Comparison of ENCODE assay signal across 23 mouse cellular contexts in genomic region chr14:34120016-34120910, GRCm38 (mm10). TPM values are rescaled to one million over a fixed set of nuclear protein-coding genes. Genes with fewer than 3 reads are reported as not detected.
DNase-seq lines count a peak whose midpoint lies in the region; ATAC-seq and TF ChIP-seq lines count a peak whose summit lies in the region.
"Had no signal": no experiment of that assay in that cellular context is flagged by ENCODE, and none has a peak within 500 bp of the region (broad histone marks: within the 10 kb centered on the region; RNA-seq: fewer than 3 reads in every experiment).

No protein-coding gene starts in this region.

- peaks cover 27% of the 10 kb centered on the region for H3K4me1 ChIP-seq in kidney, embryonic 15.5 days
- no peaks in the 10 kb centered on the region for H3K4me1 ChIP-seq in midbrain, embryonic 10.5 days
- H3K4me1 ChIP-seq in midbrain, embryonic 14.5 days (ENCODE audit: control insufficient read depth, insufficient read depth, low read length) = no peaks in the 10 kb centered on the region
- H3K4me1 ChIP-seq: embryonic facial prominence, embryonic 10.5 days; forebrain, embryonic 13.5 days; hindbrain, embryonic 13.5 days had no signal

- 23% methylated on average over 12 of the region's 12 CpGs for WGBS in kidney, embryonic 15.5 days
- 87% methylated on average over 12 of the region's 12 CpGs for WGBS in midbrain, embryonic 10.5 days
- WGBS in midbrain, embryonic 14.5 days = 85% methylated on average over 12 of the region's 12 CpGs

- no peaks in the 10 kb centered on the region for H3K36me3 ChIP-seq in kidney, embryonic 15.5 days
- H3K36me3 ChIP-seq in midbrain, embryonic 10.5 days = no peaks in the 10 kb centered on the region
- H3K36me3 ChIP-seq in midbrain, embryonic 14.5 days (ENCODE audit: control insufficient read depth, insufficient read depth, low read length) = no peaks in the 10 kb centered on the region
- peaks cover 4% of the 10 kb centered on the region for H3K36me3 ChIP-seq in C2C12 (ENCODE audit: control insufficient read depth, insufficient read depth)
- H3K36me3 ChIP-seq: embryonic facial prominence, embryonic 10.5 days; G1E; heart, embryonic 15.5 days; hindbrain, embryonic 13.5 days had no signal

- no peaks in the 10 kb centered on the region for H3K27me3 ChIP-seq in kidney, embryonic 15.5 days
- H3K27me3 ChIP-seq in midbrain, embryonic 10.5 days (ENCODE audit: low read depth, poor library complexity, severe bottlenecking) = no peaks in the 10 kb centered on the region
- no peaks in the 10 kb centered on the region for H3K27me3 ChIP-seq in midbrain, embryonic 14.5 days (ENCODE audit: control insufficient read depth, insufficient read depth, low read length)
- H3K27me3 ChIP-seq in C2C12 (ENCODE audit: control insufficient read depth, insufficient read depth, insufficient read length) = no peaks in the 10 kb centered on the region
- H3K27me3 ChIP-seq: forebrain, embryonic 13.5 days; heart, embryonic 15.5 days; hindbrain, embryonic 13.5 days had no signal

- H3K9me3 ChIP-seq in kidney, embryonic 15.5 days (replicated peaks) = no peaks in the 10 kb centered on the region
- H3K9me3 ChIP-seq in midbrain, embryonic 10.5 days (replicated peaks) = no peaks in the 10 kb centered on the region
- no peaks in the 10 kb centered on the region for H3K9me3 ChIP-seq in midbrain, embryonic 14.5 days (ENCODE audit: control insufficient read depth, low read length)
- H3K9me3 ChIP-seq: embryonic facial prominence, embryonic 10.5 days; forebrain, embryonic 13.5 days; G1E; heart, embryonic 15.5 days; hindbrain, embryonic 13.5 days had no signal

- no peak overlapping the region for H3K9ac ChIP-seq in kidney, embryonic 15.5 days
- H3K9ac ChIP-seq in midbrain, embryonic 14.5 days (replicated peaks; ENCODE audit: low read length) = no peak overlapping the region
- H3K9ac ChIP-seq: forebrain, embryonic 13.5 days; forebrain, postnatal 0 days; heart, embryonic 15.5 days; hindbrain, embryonic 13.5 days had no signal

- no peak overlapping the region for H3K4me2 ChIP-seq in kidney, embryonic 15.5 days
- H3K4me2 ChIP-seq in midbrain, embryonic 14.5 days (ENCODE audit: low read length) = no peak overlapping the region
- H3K4me2 ChIP-seq: forebrain, embryonic 13.5 days; heart, embryonic 15.5 days; hindbrain, embryonic 13.5 days had no signal

- H3K79me3 ChIP-seq in C2C12 (ENCODE audit: low read depth) = no peaks in the 10 kb centered on the region

- no peak for TF ChIP-seq CTCF in C2C12 (IDR thresholded peaks at IDR 0.05; ENCODE audit: control insufficient read depth, insufficient read depth, insufficient read length)

- H3ac ChIP-seq in C2C12 (ENCODE audit: control insufficient read depth, insufficient read length, low read depth) = no peak overlapping the region

- peak overlapping the region; percentile 50; the same call in 1 of the 2 replicates for H3K27ac ChIP-seq in kidney, embryonic 15.5 days
- no peak overlapping the region for H3K27ac ChIP-seq in midbrain, embryonic 10.5 days (replicated peaks)
- H3K27ac ChIP-seq in midbrain, embryonic 14.5 days (replicated peaks; ENCODE audit: low read depth, low read length) = no peak overlapping the region
- H3K27ac ChIP-seq: embryonic facial prominence, embryonic 10.5 days; forebrain, embryonic 13.5 days; heart, embryonic 15.5 days; hindbrain, embryonic 13.5 days; hindbrain, postnatal 0 days had no signal

- intact Hi-C loops in heart, postnatal 10 days (cut with DNase I) = no loop called here

- H3K4me3 ChIP-seq in kidney, embryonic 15.5 days (replicated peaks) = no peak overlapping the region
- H3K4me3 ChIP-seq in midbrain, embryonic 10.5 days = no peak overlapping the region
- H3K4me3 ChIP-seq in midbrain, embryonic 14.5 days (replicated peaks; ENCODE audit: low read depth, low read length) = no peak overlapping the region
- no peak overlapping the region for H3K4me3 ChIP-seq in C2C12 (ENCODE audit: insufficient read depth, poor library complexity, severe bottlenecking)
- H3K4me3 ChIP-seq: embryonic facial prominence, embryonic 10.5 days; forebrain, embryonic 13.5 days; heart, embryonic 15.5 days; hindbrain, embryonic 13.5 days had no signal

- no peaks in the 10 kb centered on the region for H3K79me2 ChIP-seq in C2C12 (ENCODE audit: control insufficient read depth, insufficient read depth)

- ATAC-seq in kidney, embryonic 15.5 days (replicated peaks; ENCODE audit: low FRiP score) = peak; percentile 89
- no peak for ATAC-seq in midbrain, embryonic 14.5 days (ENCODE audit: low FRiP score, low TSS enrichment)
- no peak for ATAC-seq in megakaryocyte-erythroid progenitor cell, adult 5-6 weeks (replicated peaks; ENCODE audit: low FRiP score, low TSS enrichment, poor library complexity, severe bottlenecking)
- ATAC-seq: CD4-positive, CD25-positive, alpha-beta regulatory T cell, adult 4 months; forebrain, embryonic 13.5 days; forebrain, postnatal 0 days; hindbrain, postnatal 0 days had no signal

- DNase-seq in heart, adult 8-10 months (ENCODE audit: low spot score) = peak; percentile 21
- no peak for DNase-seq in heart, postnatal 10 days
- DNase-seq in kidney, postnatal 36 days = no peak
- peak; percentile 9 for DNase-seq in midbrain, embryonic 10.5 days (ENCODE audit: low spot score)
- DNase-seq in midbrain, embryonic 14.5 days = no peak
- DNase-seq: adrenal gland, adult 8-10 months; forebrain, postnatal 0 days; gastrocnemius, postnatal 14 days had no signal

TF ChIP-seq in C2C12, 6 proteins besides CTCF, POLR2A, EP300 and RAD21:
- TF ChIP-seq FOSL1 (IDR thresholded peaks at IDR 0.05; ENCODE audit: insufficient read depth, low read length, poor library complexity, severe bottlenecking) (no peak), USF1 (IDR thresholded peaks at IDR 0.05; ENCODE audit: low read depth) (peak; percentile 21), MYOG (IDR thresholded peaks at IDR 0.05; ENCODE audit: control insufficient read depth, extremely low read depth, insufficient read length) (no peak)

RNA-seq across cellular contexts. Expression of gene A630023A22Rik, which starts 17.7 kb away (rescaled TPM):
- total RNA-seq in heart, adult 8-10 months (2022) = not detected
- not detected for total RNA-seq in heart, postnatal 10 days (2021)
- polyA plus RNA-seq in kidney, embryonic 15.5 days (2015; fragmentation: Nextera tagmentation; extraction: Ambion mirVana) = 0.49 TPM in 1 of 2 replicates, not detected in the other
- polyA plus RNA-seq in midbrain, embryonic 10.5 days (2016; fragmentation: Nextera tagmentation; extraction: Ambion mirVana) = not detected in 2 replicates
- not detected in 2 replicates for polyA plus RNA-seq in midbrain, embryonic 14.5 days (2014; fragmentation: Nextera tagmentation; extraction: Ambion mirVana)
- 0.59 TPM for polyA plus RNA-seq in C2C12 (2012; fragmentation: generic; extraction: Trizol)
- total RNA-seq in megakaryocyte-erythroid progenitor cell, adult 5-6 weeks (2014; fragmentation: Nextera tagmentation) = not detected in 2 replicates
- not detected in 2 replicates for total RNA-seq in megakaryocyte-erythroid progenitor cell, adult 5-6 weeks (2017)
- total RNA-seq: adrenal gland, adult 8-10 months; adrenal gland, postnatal 36 days; forebrain, postnatal 0 days; gastrocnemius, adult 18-20 months; gastrocnemius, postnatal 14 days; hematopoietic stem cell, adult 5-6 weeks had no signal
- polyA plus RNA-seq: CD4-positive, CD25-positive, alpha-beta regulatory T cell, adult 4 months; cerebellum, adult 2 months; embryonic facial prominence, embryonic 10.5 days; embryonic facial prominence, embryonic 14.5 days; forebrain, embryonic 13.5 days; forebrain, postnatal 0 days; G1E; heart, embryonic 15.5 days; hindbrain, embryonic 13.5 days; hindbrain, postnatal 0 days had no signal

RNA-seq across cellular contexts. Expression of gene Npy4r, which starts 32.0 kb away (rescaled TPM):
- under 1 TPM; 0.09 to 0.28 (median 0.18) TPM for total RNA-seq in heart, adult 8-10 months (2022)
- under 1 TPM; 0.12 TPM for total RNA-seq in heart, postnatal 10 days (2021)
- 0.17 and 0.21 TPM in 2 replicates for polyA plus RNA-seq in kidney, embryonic 15.5 days (2015; fragmentation: Nextera tagmentation; extraction: Ambion mirVana)
- 0.04 TPM in 1 of 2 replicates, not detected in the other for polyA plus RNA-seq in midbrain, embryonic 10.5 days (2016; fragmentation: Nextera tagmentation; extraction: Ambion mirVana)
- 0.13 and 0.18 TPM in 2 replicates for polyA plus RNA-seq in midbrain, embryonic 14.5 days (2014; fragmentation: Nextera tagmentation; extraction: Ambion mirVana)
- polyA plus RNA-seq in C2C12 (2012; fragmentation: generic; extraction: Trizol) = 0.36 TPM
- not detected in 2 replicates for total RNA-seq in megakaryocyte-erythroid progenitor cell, adult 5-6 weeks (2014; fragmentation: Nextera tagmentation)
- total RNA-seq in megakaryocyte-erythroid progenitor cell, adult 5-6 weeks (2017) = not detected in 2 replicates
- total RNA-seq: hematopoietic stem cell, adult 5-6 weeks had no signal
- polyA plus RNA-seq: CD4-positive, CD25-positive, alpha-beta regulatory T cell, adult 4 months; embryonic facial prominence, embryonic 10.5 days; embryonic facial prominence, embryonic 14.5 days; G1E had no signal

RNA-seq across cellular contexts. Expression of gene Anxa8, which starts 34.5 kb away (rescaled TPM):
- 1 to 10 TPM; 1.8 to 5.8 (median 3.6) TPM for total RNA-seq in heart, adult 8-10 months (2022)
- total RNA-seq in heart, postnatal 10 days (2021) = 1 to 10 TPM; 3.3 TPM
- 1.8 and 2.0 TPM in 2 replicates for polyA plus RNA-seq in kidney, embryonic 15.5 days (2015; fragmentation: Nextera tagmentation; extraction: Ambion mirVana)
- polyA plus RNA-seq in midbrain, embryonic 10.5 days (2016; fragmentation: Nextera tagmentation; extraction: Ambion mirVana) = 0.47 and 0.91 TPM in 2 replicates
- not detected in 2 replicates for polyA plus RNA-seq in midbrain, embryonic 14.5 days (2014; fragmentation: Nextera tagmentation; extraction: Ambion mirVana)
- 33.1 TPM for polyA plus RNA-seq in C2C12 (2012; fragmentation: generic; extraction: Trizol)
- total RNA-seq in megakaryocyte-erythroid progenitor cell, adult 5-6 weeks (2014; fragmentation: Nextera tagmentation) = not detected in 2 replicates
- not detected in 2 replicates for total RNA-seq in megakaryocyte-erythroid progenitor cell, adult 5-6 weeks (2017)
- total RNA-seq: G1E; hematopoietic stem cell, adult 5-6 weeks; hindbrain, postnatal 0 days had no signal
- polyA plus RNA-seq: CD4-positive, CD25-positive, alpha-beta regulatory T cell, adult 4 months; forebrain, embryonic 13.5 days; G1E; hindbrain, embryonic 13.5 days had no signal

Comparison
In these comparisons a context has a peak if more than half of its experiments do, and no peak if none do; other contexts are left out.
1. DNase-seq: peak in heart, adult 8-10 months (single experiment) and midbrain, embryonic 10.5 days (single experiment); none in heart, postnatal 10 days (0 of 2), kidney, postnatal 36 days (0 of 2) and midbrain, embryonic 14.5 days (single experiment).
2. RNA of gene Anxa8, which starts 34.5 kb away (polyA plus RNA-seq): 33.1 TPM in C2C12 (single experiment); 1.8 to 2.0 TPM in kidney, embryonic 15.5 days, 0.47 to 0.91 TPM in midbrain, embryonic 10.5 days and not detected in midbrain, embryonic 14.5 days; every median in the first group is over 10 times any median in the second.